Mouse (Mus musculus) CH12F3 (cell line): ENCODE results near the gene Stard10.

Experiments used
- in situ Hi-C: fragments of 300-500 bp; cut with MboI; formaldehyde crosslinking; loops from 2 replicates; pipeline ENCODE4 v1.14.3; 2020; ENCODE audit warnings: low sequenced_read_pairs

The Stard10 gene

DNA sequence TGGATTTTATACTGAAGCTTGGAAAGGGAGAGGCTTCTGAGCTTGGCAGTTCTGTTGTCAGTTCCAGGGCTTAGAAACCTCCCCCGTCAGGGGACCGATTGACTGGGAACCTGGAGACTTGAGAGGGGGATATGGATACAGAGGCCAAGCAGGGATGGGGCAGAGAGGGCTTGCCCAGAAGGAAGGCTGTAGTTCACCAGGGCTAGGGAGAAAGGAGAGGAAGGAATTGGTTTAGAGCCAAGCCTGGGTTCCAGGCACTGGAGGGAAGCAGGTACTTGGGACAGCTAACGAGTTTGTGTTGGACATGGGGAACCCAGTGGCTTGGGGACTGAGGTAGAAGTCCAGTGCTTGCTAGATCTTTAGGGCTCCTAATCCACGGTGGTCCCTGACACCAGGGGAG lies 12.7 kb downstream of the Stard10 start:
- in situ Hi-C loops: no loop called here

GRCm38 (mm10) chr7:101330074-101330840 lies 13.4 kb downstream of the Stard10 start:
- in situ Hi-C loops: no loop called here

DNA sequence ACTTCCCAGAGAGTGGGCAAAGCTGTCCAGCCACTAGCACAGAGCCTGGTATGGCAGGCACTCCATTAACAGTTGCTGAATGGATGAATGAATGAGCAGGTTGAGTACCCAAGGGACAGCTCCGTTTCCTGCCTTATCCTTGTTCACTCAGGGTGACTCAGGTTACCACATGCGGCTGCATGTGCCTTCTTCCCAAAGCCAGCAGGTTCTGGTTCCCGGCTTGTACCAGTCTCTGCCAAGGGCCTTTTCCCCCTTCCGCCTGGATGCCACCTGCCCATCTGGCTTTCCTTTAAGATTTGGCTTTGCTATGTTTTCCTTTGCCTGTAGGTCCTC lies 13.9 kb downstream of the Stard10 start:
- in situ Hi-C loops: no loop called here

GRCm38 (mm10) chr7:101332045-101332831 lies 15.4 kb downstream of the Stard10 start:
- in situ Hi-C loops: no loop called here

GRCm38 (mm10) chr7:101335228-101335627 lies 18.3 kb downstream of the Stard10 start:
- in situ Hi-C loops: no loop called here

GRCm38 (mm10) chr7:101336686-101337085 lies 19.8 kb downstream of the Stard10 start:
- in situ Hi-C loops: no loop called here

DNA sequence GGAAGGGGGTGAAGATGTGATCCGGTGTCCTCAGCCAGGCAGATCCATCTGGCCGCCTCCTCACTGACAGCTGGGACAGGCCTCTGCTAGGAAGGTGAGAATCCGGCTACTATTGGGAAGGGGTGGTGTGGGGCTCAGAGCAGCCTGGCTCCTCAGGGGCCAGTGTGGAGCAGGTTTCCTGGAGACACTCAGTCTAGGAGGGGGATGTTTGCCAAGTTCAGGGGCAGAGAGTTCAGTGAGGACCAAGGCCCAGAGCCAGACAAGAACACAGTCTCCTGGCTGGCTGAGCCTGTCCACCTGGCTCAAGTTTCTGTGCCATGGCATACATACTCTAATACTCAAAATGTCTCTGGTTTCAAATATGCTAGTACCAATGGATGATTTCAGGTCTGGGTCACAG lies 20.5 kb downstream of the Stard10 start:
- in situ Hi-C loops: no loop called here

- in situ Hi-C loops: no loop called here
Measured at GRCm38 (mm10) chr7:101341405-101341804, 24.5 kb downstream of the Stard10 start.

DNA sequence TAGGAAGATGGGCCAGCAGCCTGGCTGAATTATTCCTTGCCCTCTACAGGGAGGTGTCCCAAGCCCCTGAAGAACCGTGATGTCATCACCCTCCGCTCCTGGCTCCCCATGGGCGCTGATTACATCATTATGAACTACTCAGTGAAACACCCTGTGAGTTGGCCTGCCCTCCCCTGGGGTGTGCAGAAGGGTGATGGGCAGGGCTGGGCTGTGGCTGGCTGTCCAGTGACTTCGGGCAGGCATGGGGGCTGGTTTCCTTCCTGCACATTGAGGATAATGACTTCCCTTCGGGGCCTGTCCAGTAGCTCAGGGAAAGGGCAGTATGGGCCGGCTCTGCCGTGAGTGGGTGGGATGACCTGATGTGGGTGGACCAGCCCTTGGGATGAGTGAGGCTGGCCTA lies 26.2 kb downstream of the Stard10 start:
- in situ Hi-C loops: no loop called here

- in situ Hi-C loops: no loop called here
Measured at GRCm38 (mm10) chr7:101344892-101345291, 28.0 kb downstream of the Stard10 start.

GRCm38 (mm10) chr7:101346991-101347390 lies 30.1 kb downstream of the Stard10 start:
- in situ Hi-C loops: no loop called here

DNA sequence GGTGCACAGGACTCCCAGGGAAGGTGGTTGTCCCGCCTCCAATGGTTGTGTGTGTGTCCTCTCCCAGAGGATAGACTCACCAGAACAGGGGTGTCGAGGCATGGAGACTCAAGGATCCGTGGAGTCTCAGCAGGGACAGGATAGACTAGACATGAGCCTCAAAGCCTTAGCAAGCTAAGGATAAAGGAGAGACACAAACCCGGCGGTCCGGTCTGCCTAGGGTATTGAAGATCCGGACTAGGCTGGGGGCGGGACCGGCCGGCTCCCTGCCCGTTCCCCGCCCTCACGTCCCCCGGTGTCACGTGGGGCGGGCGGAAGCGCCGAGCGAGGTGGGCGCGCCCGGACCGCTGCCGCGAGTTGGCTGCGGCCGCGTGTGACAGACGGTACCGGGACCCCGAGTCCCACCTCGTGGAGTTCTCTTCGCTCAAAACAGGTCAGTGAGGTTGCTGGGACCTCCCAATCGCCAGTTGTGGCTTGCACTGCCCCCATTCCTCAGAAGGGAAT lies 30.9 kb downstream of the Stard10 start, which contains the start of gene Arap1:
Gene Arap1 (plus strand): TSS at position 301 of the 504 bp plus-strand sequence.
- in situ Hi-C loops: no loop called here

DNA sequence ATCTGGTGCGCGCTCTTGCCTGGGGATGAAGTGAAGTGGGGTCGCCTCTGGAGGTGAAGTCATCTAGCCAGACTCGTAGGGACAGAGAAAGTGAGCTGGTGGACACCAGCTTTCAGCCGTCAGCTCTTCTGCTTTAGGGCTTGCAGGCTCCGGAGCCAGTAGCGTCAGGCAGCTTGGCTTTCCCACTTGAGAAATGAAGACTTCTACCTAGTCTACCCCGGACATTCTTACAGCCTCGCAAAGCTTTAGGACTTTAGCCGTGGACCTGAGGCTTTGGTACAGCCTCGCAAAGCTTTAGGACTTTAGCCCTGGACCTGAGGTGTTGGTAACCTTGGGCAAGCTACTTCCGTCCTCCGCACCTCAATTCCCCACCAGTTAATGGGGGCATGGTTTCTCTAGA lies 31.4 kb downstream of the Stard10 start:
- in situ Hi-C loops: no loop called here

- in situ Hi-C loops: no loop called here
Measured at GRCm38 (mm10) chr7:101349861-101350260, 33.0 kb downstream of the Stard10 start.

GRCm38 (mm10) chr7:101352404-101352803 lies 35.5 kb downstream of the Stard10 start:
- in situ Hi-C loops: no loop called here

GRCm38 (mm10) chr7:101354423-101354822 lies 37.5 kb downstream of the Stard10 start:
- in situ Hi-C loops: no loop called here

- in situ Hi-C loops: no loop called here
Measured at GRCm38 (mm10) chr7:101355551-101356100, 38.7 kb downstream of the Stard10 start.

DNA sequence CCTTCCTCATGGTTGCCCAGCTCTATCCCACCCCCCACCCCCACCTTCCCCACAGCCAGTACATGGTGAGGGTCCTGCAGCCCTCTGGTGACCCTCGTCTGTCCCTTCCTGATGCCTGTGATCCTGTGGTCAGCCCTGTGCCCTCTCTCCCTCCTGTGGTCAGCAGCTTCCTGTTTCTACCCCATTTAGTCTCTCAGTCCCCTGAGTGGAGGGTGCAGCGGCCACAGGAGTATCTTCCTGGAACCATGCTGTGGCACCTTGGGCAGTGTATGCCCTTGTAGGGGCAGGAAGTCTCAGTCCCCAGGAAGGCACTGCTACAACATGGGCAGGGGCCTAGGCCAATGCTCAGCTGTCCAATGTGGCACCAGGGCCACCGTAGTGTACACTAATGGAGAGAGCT lies 40.0 kb downstream of the Stard10 start:
- in situ Hi-C loops: no loop called here

GRCm38 (mm10) chr7:101360406-101360805 lies 43.5 kb downstream of the Stard10 start:
- in situ Hi-C loops: no loop called here

DNA sequence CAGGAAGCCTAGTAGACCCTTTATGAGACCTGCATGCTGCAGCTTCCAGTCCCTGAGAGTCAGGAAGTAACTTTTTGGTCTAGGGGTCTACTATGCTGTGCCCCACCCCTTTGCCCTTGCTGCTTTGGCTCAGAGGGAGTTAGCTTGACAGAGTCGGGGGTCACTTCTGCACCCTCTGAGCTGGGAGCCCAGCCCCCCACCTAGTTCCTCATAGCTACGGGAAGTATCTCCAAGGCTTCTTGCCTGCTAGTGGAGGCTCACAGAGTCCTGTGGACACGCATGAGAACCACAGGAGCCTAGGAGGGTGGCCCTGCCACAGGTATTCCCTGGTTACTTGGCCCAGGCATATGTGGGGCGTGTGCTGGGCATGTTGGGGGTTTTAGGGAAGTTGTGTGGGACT lies 44.1 kb downstream of the Stard10 start:
- in situ Hi-C loops: no loop called here

- in situ Hi-C loops: no loop called here
Measured at GRCm38 (mm10) chr7:101361767-101362166, 44.9 kb downstream of the Stard10 start.

DNA sequence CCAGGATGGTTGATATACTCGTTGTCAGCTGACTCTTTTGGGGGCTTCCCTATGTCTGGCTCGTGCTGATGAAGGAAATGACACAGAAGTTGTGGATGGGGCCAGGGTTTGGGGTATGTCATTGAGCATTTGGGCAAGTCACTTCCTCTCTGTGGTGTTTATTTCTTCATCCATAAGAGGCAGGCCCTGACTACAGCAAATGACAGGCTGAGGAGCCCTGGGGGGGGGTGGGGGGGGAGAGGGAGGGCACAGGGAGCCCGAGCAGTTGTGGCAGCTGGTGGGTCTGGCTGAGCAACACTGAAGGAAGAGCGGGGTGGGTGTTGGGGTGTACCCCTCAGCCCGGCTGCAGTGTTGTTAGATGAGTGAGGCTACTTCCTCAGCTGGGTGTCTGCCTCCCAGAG lies 45.9 kb downstream of the Stard10 start:
- in situ Hi-C loops: no loop called here
